Mouse (Mus musculus): Measurements from ENCODE around the gene Chid1. TPM values are rescaled to one million over a fixed set of nuclear protein-coding genes. Genes with fewer than 3 reads are reported as not detected.

Gene Chid1
- polyA plus RNA-seq, 1 experiment: 37.9 TPM

- H3K4me3 ChIP-seq (replicated peaks; ENCODE audit: insufficient read depth, low read depth, low read length): peak overlapping the region; percentile 21
- peak in 1 of 2 experiments; percentile 53 for DNase-seq
Measured at GRCm38 (mm10) chr7:141564561-141564960, 24.9 kb upstream of the Chid1 start.

DNA sequence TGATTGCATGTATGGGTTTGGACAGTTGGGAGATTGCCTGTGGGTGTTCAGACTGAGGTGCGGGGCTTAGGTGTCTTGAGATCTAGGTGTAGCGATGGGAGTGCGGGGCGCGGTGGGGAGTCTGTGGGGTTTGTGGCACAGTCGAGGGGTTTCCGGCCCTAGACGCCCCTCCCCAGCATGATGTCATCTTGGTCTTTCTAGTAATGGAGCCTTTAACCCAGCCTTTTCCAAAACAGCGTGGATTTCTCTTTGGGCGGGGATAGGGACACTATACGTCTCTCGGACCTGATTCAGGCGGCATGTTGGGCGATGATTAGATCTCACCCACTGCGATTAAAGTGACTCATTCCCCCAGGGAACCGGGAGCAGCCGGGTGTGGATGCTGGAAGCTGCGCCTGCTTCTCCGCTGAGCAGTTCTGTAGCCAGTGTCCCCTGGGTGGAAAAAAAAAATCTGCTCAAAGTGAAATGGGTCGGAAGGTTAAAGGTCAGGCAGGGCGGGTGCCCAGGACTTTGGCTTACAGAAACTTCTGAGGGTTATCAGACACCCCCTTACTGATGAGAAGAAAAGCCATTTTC lies 23.3 kb upstream of the Chid1 start:
- peak; percentile 65 to 76 for DNase-seq
- WGBS: under 1% methylated on average over 21 of the region's 21 CpGs
- Histone ChIP-seq H3K4me3 (replicated peaks; ENCODE audit: insufficient read depth, low read depth, low read length) (peak overlapping the region; percentile 81), H3K27ac (ENCODE audit: insufficient read depth, low read length) (peak overlapping the region; percentile 68), H3K27me3 (ENCODE audit: control insufficient read depth, insufficient read depth, low read length) (no peaks in the 10 kb centered on the region), H3K4me1 (ENCODE audit: control insufficient read depth, insufficient read depth, low read length) (peaks cover 26% of the 10 kb centered on the region)
- TF ChIP-seq CTCF (IDR thresholded peaks at IDR 0.05; ENCODE audit: borderline replicate concordance, insufficient read depth, low read depth, low read length) (no peak), POLR2A (IDR thresholded peaks at IDR 0.05; ENCODE audit: borderline replicate concordance, insufficient read depth, low read length) (no peak)

More at GRCm38 (mm10) chr7:141564561-141564960, 24.9 kb upstream of the Chid1 start:
- peak overlapping the region; percentile 1; the same call in 1 of the 2 replicates for H3K27ac ChIP-seq (ENCODE audit: insufficient read depth, low read length)
- TF ChIP-seq POLR2A (IDR thresholded peaks at IDR 0.05; ENCODE audit: borderline replicate concordance, insufficient read depth, low read length) (no peak), CTCF (IDR thresholded peaks at IDR 0.05; ENCODE audit: borderline replicate concordance, insufficient read depth, low read depth, low read length) (no peak)
- H3K27me3 ChIP-seq (ENCODE audit: control insufficient read depth, insufficient read depth, low read length): no peaks in the 10 kb centered on the region
- H3K4me1 ChIP-seq (ENCODE audit: control insufficient read depth, insufficient read depth, low read length): peaks cover 30% of the 10 kb centered on the region
- 9% methylated on average over 7 of the region's 7 CpGs for WGBS

DNA sequence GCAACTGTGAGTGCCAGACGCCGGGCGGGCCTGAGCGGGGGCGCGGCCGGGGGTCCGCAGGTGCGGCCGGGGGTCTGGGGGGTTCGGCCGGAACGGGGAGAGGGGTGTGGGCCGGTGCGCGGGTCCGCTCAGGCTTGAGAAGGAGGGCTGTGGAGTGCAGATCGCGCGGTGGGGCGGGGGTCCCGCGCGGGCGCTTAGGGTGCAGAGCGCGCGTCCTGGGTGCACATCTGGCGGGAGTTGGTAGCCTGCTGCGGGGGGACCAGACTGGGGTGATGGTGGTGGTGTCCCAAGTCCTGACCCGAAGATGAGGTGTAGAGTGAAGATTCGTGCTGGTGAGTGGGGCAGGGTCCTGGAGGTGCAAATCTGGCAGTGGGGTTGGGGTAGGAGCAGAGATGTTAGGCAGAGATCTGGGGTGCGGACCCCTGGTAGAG lies 22.8 kb upstream of the Chid1 start:
- H3K27me3 ChIP-seq (ENCODE audit: control insufficient read depth, insufficient read depth, low read length): no peaks in the 10 kb centered on the region
- H3K4me1 ChIP-seq (ENCODE audit: control insufficient read depth, insufficient read depth, low read length): peaks cover 23% of the 10 kb centered on the region
- under 1% methylated on average over 33 of the region's 33 CpGs for whole genome bisulfite sequencing
- peak overlapping the region; percentile 70 for H3K27ac ChIP-seq (ENCODE audit: insufficient read depth, low read length)
- TF ChIP-seq CTCF (IDR thresholded peaks at IDR 0.05; ENCODE audit: borderline replicate concordance, insufficient read depth, low read depth, low read length) (no peak), POLR2A (IDR thresholded peaks at IDR 0.05; ENCODE audit: borderline replicate concordance, insufficient read depth, low read length) (no peak)
- peak overlapping the region; percentile 81 for H3K4me3 ChIP-seq (replicated peaks; ENCODE audit: insufficient read depth, low read depth, low read length)
- DNase-seq: peak in 1 of 2 experiments; percentile 59

DNA sequence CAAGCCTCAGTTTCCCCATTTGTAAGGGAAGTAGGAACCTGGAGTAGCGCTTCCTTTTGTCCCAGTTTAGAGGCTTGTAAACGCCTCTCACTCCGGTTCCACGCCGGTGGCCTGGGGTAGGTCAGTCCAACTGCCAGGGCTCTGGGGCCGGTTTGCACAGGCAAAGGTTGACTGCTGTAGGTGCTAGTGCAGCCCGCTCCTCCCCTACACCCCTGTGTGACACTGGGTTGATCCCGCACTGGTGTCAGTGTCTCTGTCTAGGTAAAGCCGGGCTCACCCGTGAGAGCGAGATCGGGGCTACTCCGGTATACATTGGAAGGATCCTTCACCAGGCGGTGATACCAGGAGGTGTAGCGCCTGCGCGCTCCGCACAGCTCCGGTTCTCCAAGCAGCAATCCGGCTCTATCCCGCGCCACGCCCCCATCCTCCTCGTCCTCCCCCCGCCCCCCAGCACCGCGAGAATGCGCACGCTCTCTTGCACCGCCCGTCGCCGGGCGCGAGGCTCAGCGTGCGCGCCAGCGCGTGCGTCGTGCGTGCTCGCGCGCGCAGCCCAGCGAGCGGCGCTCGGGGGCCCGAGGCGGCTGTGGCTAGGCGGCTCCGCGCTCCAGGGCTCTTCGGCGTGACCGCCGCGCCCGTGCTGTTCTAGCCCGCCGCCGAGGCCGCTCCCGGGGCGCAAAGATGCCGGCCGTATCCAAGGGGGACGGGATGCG lies 22.2 kb upstream of the Chid1 start, which contains the start of gene Ap2a2:
Gene Ap2a2 (plus strand): TSS at position 492 of the 710 bp plus-strand sequence.
- no peaks in the 10 kb centered on the region for H3K27me3 ChIP-seq (ENCODE audit: control insufficient read depth, insufficient read depth, low read length)
- peak within 1 kb of the TSS; percentile 70 for H3K27ac ChIP-seq (ENCODE audit: insufficient read depth, low read length)
- TF ChIP-seq CTCF (IDR thresholded peaks at IDR 0.05; ENCODE audit: borderline replicate concordance, insufficient read depth, low read depth, low read length) (no peak), POLR2A (IDR thresholded peaks at IDR 0.05; ENCODE audit: borderline replicate concordance, insufficient read depth, low read length) (peak; percentile 75)
- peak; percentile 90 to 93 for DNase-seq
- WGBS: 1% methylated on average over 70 of the region's 72 CpGs
- H3K4me3 ChIP-seq (replicated peaks; ENCODE audit: insufficient read depth, low read depth, low read length): peak within 1 kb of the TSS; percentile 81
- peaks cover 18% of the 10 kb centered on the region for H3K4me1 ChIP-seq (ENCODE audit: control insufficient read depth, insufficient read depth, low read length)

DNA sequence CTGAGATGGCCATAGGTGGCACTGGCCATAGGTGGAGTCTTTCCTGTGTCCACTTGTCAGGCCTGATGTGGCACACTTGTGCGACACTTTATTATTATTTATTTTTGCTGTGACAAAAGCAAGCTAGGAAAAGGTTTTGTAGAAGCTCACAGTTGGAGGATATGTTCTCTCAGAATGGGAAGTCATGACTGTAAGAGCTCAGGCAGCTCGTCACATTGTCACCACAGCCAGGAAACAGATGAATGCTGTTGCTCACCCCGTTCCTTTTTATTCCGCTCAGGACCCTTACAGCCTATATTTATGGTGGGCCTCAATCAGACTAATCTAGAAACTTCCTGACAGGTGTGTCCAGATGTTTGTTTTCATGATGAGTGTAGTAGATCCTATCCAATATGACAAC lies 20.8 kb upstream of the Chid1 start:
- H3K27ac ChIP-seq (ENCODE audit: insufficient read depth, low read length): no peak overlapping the region
- WGBS: 91% methylated on average over 4 of the region's 4 CpGs
- H3K4me3 ChIP-seq (replicated peaks; ENCODE audit: insufficient read depth, low read depth, low read length): no peak overlapping the region
- TF ChIP-seq CTCF (IDR thresholded peaks at IDR 0.05; ENCODE audit: borderline replicate concordance, insufficient read depth, low read depth, low read length): no peak
- no peak for TF ChIP-seq POLR2A (IDR thresholded peaks at IDR 0.05; ENCODE audit: borderline replicate concordance, insufficient read depth, low read length)
- H3K4me1 ChIP-seq (ENCODE audit: control insufficient read depth, insufficient read depth, low read length): peaks cover 11% of the 10 kb centered on the region; the same call in 1 of the 2 replicates
- DNase-seq: no peak
- H3K27me3 ChIP-seq (ENCODE audit: control insufficient read depth, insufficient read depth, low read length): no peaks in the 10 kb centered on the region

DNA sequence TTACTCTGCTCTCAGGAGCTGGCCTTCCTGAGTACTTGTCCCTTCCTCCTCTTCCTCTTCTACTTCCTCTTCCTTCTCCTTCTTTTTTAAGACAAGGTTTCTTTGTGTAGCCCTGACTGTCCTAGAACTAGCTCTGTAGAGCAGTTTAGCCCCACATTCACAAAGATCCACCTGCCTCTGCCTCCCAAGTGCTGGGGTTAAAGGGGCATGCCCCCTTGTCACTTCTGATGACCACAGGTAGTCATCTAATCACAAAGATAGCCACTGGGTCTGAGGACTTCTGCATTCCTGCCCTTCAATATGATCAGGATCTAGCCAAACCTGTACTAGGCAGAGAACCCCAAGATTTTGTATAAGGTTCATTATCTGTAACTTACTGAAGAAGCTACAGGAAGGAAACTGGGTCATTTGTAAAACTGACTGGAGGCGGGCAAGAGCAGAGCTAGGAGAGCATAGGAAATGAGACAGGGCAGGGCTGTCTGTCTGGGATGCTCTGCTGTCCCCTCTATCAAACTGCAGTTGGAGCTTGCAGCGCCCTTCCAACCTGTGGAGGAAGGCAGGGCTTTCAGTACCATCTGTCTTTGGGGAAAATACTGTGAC lies 20.2 kb upstream of the Chid1 start:
- Histone ChIP-seq H3K4me3 (replicated peaks; ENCODE audit: insufficient read depth, low read depth, low read length) (no peak overlapping the region), H3K4me1 (ENCODE audit: control insufficient read depth, insufficient read depth, low read length) (peaks cover 8% of the 10 kb centered on the region; the same call in 1 of the 2 replicates), H3K27ac (ENCODE audit: insufficient read depth, low read length) (no peak overlapping the region), H3K27me3 (ENCODE audit: control insufficient read depth, insufficient read depth, low read length) (no peaks in the 10 kb centered on the region)
- DNase-seq: no peak
- WGBS: 91% methylated on average over 2 of the region's 2 CpGs
- TF ChIP-seq CTCF (IDR thresholded peaks at IDR 0.05; ENCODE audit: borderline replicate concordance, insufficient read depth, low read depth, low read length): no peak
- no peak for TF ChIP-seq POLR2A (IDR thresholded peaks at IDR 0.05; ENCODE audit: borderline replicate concordance, insufficient read depth, low read length)

DNA sequence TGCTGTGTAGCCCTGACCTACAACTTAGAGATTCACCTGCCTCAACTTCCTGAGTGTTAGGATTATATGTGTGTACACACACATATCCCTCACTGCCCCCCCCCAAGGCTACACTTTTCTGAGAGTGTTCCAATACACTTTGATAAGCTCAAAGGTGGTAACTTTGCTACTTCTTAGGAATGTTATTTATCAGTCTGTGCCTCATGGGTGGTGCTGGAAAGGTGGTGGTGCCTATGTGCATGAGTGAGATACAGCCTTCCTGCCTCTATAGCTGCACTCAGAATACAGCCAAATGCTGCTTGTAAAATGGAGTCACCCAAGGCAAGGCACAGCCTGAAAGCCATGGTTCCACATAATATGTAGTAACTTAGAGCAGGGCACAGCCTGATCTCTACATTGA lies 19.3 kb upstream of the Chid1 start:
- Histone ChIP-seq H3K27ac (ENCODE audit: insufficient read depth, low read length) (no peak overlapping the region), H3K4me3 (replicated peaks; ENCODE audit: insufficient read depth, low read depth, low read length) (no peak overlapping the region), H3K4me1 (ENCODE audit: control insufficient read depth, insufficient read depth, low read length) (peaks cover under 1% of the 10 kb centered on the region; the same call in 1 of the 2 replicates), H3K27me3 (ENCODE audit: control insufficient read depth, insufficient read depth, low read length) (no peaks in the 10 kb centered on the region)
- TF ChIP-seq CTCF (IDR thresholded peaks at IDR 0.05; ENCODE audit: borderline replicate concordance, insufficient read depth, low read depth, low read length): no peak
- TF ChIP-seq POLR2A (IDR thresholded peaks at IDR 0.05; ENCODE audit: borderline replicate concordance, insufficient read depth, low read length): no peak
- DNase-seq: no peak

All from cerebellum, adult 2 months (tissue).